Mouse (Mus musculus): Measurements from ENCODE around the gene Obscn. TPM values are rescaled to one million over a fixed set of nuclear protein-coding genes. Genes with fewer than 3 reads are reported as not detected.

The Obscn gene
- total and polyA plus RNA-seq, 2 experiments from 2014 or later, result 0.38 to 2.1 TPM

DNA sequence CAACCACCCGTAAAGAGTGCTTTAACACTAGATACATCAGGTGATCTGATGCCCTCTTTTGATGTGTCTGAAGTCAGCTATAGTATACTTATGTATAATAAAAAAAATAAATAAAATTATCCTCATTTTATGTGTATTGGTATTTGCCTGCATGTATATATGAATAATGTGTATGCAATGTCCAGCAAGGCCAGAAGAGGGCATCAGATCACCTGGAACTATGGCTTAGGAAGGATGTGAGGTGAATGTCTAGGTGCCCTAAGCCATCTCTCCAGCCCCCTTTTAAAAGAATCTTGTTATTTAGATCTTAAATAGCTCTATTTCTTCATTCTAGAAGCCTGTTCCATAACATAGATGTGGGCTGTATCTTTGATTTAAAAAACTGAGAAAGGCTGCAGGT, 168.9 kb downstream of the Obscn start:
- Histone ChIP-seq H3K4me3 (ENCODE audit: low read depth, low read length) (no peak overlapping the region), H3K27me3 (ENCODE audit: insufficient read depth, low read length) (no peaks in the 10 kb centered on the region), H3K36me3 (ENCODE audit: insufficient read depth, low read length) (peaks cover 7% of the 10 kb centered on the region; the same call in 1 of the 2 replicates), H3K4me2 (ENCODE audit: low read depth, low read length, poor library complexity, severe bottlenecking) (no peak overlapping the region), H3K9ac (replicated peaks; ENCODE audit: low read length, poor library complexity, severe bottlenecking) (no peak overlapping the region), H3K4me1 (ENCODE audit: insufficient read depth, low read length) (no peaks in the 10 kb centered on the region), H3K27ac (ENCODE audit: low read depth, low read length) (no peak overlapping the region), H3K9me3 (ENCODE audit: low read length) (no peaks in the 10 kb centered on the region)
- WGBS, result 100% methylated on average over 1 of the region's 1 CpGs
- ATAC-seq (ENCODE audit: low FRiP score), result no peak
- DNase-seq (ENCODE audit: low spot score), result peak; percentile 45
- peak; percentile 77 for TF ChIP-seq CTCF (IDR thresholded peaks at IDR 0.05)

DNA sequence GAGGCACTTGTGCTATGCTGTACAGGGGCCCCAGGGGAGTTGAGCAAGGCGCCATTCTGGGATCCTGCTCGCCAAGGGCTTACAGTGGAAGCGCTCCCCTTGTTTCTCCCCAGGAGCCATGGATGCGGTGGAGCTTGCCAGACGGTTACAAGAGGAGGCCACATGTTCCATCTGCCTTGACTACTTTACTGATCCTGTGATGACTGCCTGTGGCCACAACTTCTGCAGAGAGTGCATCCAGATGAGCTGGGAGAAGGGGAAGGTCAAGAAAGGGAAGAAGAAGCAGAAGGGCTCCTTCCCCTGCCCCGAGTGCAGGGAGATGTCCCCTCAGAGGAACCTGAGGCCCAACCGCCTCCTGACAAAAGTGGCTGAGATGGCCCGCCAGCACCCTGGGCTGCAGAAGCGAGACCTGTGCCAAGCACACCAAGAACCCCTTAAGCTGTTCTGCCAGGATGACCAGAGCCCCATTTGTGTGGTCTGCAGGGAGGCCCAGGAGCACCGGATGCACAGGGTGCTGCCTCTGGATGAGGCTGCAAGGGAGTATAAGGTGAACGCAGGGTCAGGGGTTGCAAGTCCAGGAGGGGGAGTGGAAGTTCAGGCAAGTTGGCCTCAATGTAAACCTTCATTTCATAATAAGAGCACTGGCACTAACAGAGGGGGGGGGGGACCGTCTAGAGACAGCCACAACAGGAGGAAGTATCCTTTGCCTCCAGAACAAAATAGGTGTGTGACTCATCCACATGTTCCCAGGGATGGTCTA, 171.0 kb downstream of the Obscn start:
- no peak for TF ChIP-seq CTCF (IDR thresholded peaks at IDR 0.05)
- Histone ChIP-seq H3K9ac (replicated peaks; ENCODE audit: low read length, poor library complexity, severe bottlenecking) (no peak overlapping the region), H3K27ac (ENCODE audit: low read depth, low read length) (no peak overlapping the region), H3K4me3 (ENCODE audit: low read depth, low read length) (no peak overlapping the region), H3K36me3 (ENCODE audit: insufficient read depth, low read length) (peaks cover 4% of the 10 kb centered on the region; the same call in 1 of the 2 replicates), H3K27me3 (ENCODE audit: insufficient read depth, low read length) (no peaks in the 10 kb centered on the region), H3K4me1 (ENCODE audit: insufficient read depth, low read length) (no peaks in the 10 kb centered on the region), H3K4me2 (ENCODE audit: low read depth, low read length, poor library complexity, severe bottlenecking) (no peak overlapping the region), H3K9me3 (ENCODE audit: low read length) (no peaks in the 10 kb centered on the region)
- DNase-seq (ENCODE audit: low spot score) (no peak), ATAC-seq (ENCODE audit: low FRiP score) (no peak)
- WGBS, result 47% methylated on average over 12 of the region's 12 CpGs

DNA sequence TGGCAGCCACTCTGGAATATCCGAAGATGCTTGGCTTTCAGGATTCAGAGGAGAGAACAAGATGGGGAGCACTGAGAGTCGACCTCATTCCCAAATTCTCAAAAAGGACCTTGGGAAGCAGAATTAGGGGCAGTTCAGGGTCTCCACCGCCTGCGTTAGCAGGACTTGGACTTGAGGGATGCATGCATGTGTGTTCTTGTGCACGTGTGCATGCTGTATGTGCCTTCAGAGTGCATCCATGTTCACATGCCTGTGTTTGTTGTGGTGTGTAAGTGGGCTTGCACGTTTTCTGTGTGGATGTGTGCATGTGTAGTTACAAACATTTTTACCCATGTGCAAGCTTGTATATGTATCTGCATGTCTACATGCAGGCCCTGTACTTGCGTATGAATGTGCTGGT, 172.0 kb downstream of the Obscn start:
- Histone ChIP-seq H3K4me3 (ENCODE audit: low read depth, low read length) (no peak overlapping the region), H3K27ac (ENCODE audit: low read depth, low read length) (no peak overlapping the region), H3K36me3 (ENCODE audit: insufficient read depth, low read length) (no peaks in the 10 kb centered on the region), H3K9me3 (ENCODE audit: low read length) (no peaks in the 10 kb centered on the region), H3K27me3 (ENCODE audit: insufficient read depth, low read length) (no peaks in the 10 kb centered on the region), H3K9ac (replicated peaks; ENCODE audit: low read length, poor library complexity, severe bottlenecking) (no peak overlapping the region), H3K4me1 (ENCODE audit: insufficient read depth, low read length) (no peaks in the 10 kb centered on the region), H3K4me2 (ENCODE audit: low read depth, low read length, poor library complexity, severe bottlenecking) (no peak overlapping the region)
- TF ChIP-seq CTCF (IDR thresholded peaks at IDR 0.05), result no peak
- no peak for DNase-seq (ENCODE audit: low spot score)
- 89% methylated on average over 7 of the region's 7 CpGs for WGBS
- ATAC-seq (ENCODE audit: low FRiP score), result no peak

DNA sequence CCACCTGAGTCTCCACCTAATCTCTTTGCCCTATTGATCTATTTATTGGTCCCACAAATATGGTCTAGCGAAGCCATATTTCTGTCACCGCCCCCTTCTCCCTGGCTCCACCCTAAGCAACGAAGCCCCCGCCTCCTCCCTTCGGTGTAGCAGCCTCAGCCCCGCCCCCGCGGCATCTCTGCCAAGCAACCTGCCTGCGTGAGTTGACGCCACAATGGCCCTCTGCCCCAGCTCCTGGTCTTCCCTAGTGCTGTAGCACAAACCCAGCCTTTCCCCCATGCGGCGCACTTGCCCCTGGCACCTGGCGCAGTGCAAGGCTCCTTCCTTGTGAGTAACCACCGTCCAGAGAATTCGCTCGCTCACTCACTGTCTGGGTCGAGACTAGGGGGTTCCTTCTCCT, 172.7 kb downstream of the Obscn start:
- no peak overlapping the region for H3K27ac ChIP-seq (ENCODE audit: low read depth, low read length)
- H3K9ac ChIP-seq (replicated peaks; ENCODE audit: low read length, poor library complexity, severe bottlenecking), result 0 out of 2 replicates have a peak overlapping the region, but pooled peaks have one; percentile 4
- 43% methylated on average over 17 of the region's 17 CpGs for WGBS
- no peaks in the 10 kb centered on the region for H3K9me3 ChIP-seq (ENCODE audit: low read length)
- H3K4me1 ChIP-seq (ENCODE audit: insufficient read depth, low read length), result no peaks in the 10 kb centered on the region; the same call in 1 of the 2 replicates
- H3K36me3 ChIP-seq (ENCODE audit: insufficient read depth, low read length), result no peaks in the 10 kb centered on the region
- DNase-seq (ENCODE audit: low spot score) (no peak), ATAC-seq (ENCODE audit: low FRiP score) (no peak)
- H3K4me3 ChIP-seq (ENCODE audit: low read depth, low read length), result no peak overlapping the region
- TF ChIP-seq CTCF (IDR thresholded peaks at IDR 0.05), result no peak
- no peaks in the 10 kb centered on the region for H3K27me3 ChIP-seq (ENCODE audit: insufficient read depth, low read length)
- no peak overlapping the region for H3K4me2 ChIP-seq (ENCODE audit: low read depth, low read length, poor library complexity, severe bottlenecking)

DNA sequence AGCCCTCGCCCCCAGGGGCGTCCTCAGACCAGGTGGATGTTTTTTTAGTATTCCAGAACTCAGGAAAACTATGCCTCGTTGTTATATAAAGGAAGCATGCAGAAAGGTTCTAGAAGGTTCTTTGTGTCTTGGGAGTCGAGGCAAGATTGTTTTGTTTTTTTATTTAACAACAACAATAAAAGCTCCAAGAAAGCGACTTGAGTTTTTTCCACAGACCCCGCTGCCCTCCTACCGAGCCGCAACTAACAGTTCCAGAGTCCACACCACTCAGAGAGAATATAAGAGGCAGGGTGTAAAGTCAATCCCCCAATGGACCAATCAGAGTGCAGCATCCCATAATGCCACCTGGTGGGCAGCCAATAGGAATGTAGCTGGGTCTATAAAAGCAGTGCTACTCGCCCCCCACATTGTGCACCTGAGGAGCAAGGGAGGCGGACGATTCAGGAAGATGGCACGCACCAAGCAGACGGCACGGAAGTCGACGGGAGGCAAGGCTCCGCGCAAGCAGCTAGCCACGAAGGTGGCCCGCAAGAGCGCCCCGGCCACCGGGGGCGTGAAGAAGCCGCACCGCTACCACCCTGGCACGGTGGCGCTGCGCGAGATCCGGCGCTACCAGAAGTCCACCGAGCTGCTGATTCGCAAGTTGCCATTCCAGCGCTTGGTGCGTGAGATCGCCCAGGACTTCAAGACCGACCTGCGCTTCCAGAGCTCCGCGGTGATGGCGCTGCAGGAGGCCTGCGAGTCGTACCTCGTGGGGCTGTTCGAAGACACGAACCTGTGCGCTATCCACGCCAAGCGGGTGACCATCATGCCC, 174.6 kb downstream of the Obscn start:
- Histone ChIP-seq H3K36me3 (ENCODE audit: insufficient read depth, low read length) (no peaks in the 10 kb centered on the region), H3K27me3 (ENCODE audit: insufficient read depth, low read length) (no peaks in the 10 kb centered on the region), H3K4me2 (ENCODE audit: low read depth, low read length, poor library complexity, severe bottlenecking) (no peak overlapping the region), H3K9me3 (ENCODE audit: low read length) (no peaks in the 10 kb centered on the region), H3K4me1 (ENCODE audit: insufficient read depth, low read length) (peaks cover 9% of the 10 kb centered on the region), H3K27ac (ENCODE audit: low read depth, low read length) (no peak overlapping the region), H3K4me3 (ENCODE audit: low read depth, low read length) (no peak overlapping the region), H3K9ac (replicated peaks; ENCODE audit: low read length, poor library complexity, severe bottlenecking) (no peak overlapping the region)
- DNase-seq (ENCODE audit: low spot score) (peak; percentile 38), ATAC-seq (ENCODE audit: low FRiP score) (no peak)
- TF ChIP-seq CTCF (IDR thresholded peaks at IDR 0.05), result no peak
- 72% methylated on average over 50 of the region's 50 CpGs for WGBS

All from midbrain, postnatal 0 days (tissue).